ENCODE assay signal across 24 mouse cellular contexts in the genomic region with DNA sequence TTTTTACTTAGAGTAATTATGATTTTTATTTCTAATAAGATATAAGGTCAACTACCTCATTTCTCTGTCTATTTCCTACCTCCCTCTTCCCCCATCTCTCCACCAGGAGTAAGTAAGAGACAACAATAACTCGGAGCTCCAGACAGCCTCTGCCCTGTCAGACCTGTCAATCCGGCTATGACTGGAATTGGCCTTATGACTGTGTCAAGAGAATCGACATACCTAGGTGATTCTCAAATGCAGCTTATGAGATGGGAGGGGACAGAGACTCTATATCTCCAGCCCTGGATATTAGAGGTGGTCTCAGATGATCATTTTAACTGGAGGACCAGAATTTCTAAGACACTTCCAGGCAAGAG.
DNase-seq lines count a peak whose midpoint lies in the region; ATAC-seq and TF ChIP-seq lines count a peak whose summit lies in the region.
"Had no signal": no experiment of that assay in that cellular context is flagged by ENCODE, and none has a peak within 500 bp of the region (broad histone marks: within the 10 kb centered on the region; RNA-seq: fewer than 3 reads in every experiment).

No protein-coding gene starts in this region.

- no peak for TF ChIP-seq EP300 in liver, postnatal 0 days (IDR thresholded peaks at IDR 0.05; ENCODE audit: low read depth)

- 48% methylated on average over 3 of the region's 3 CpGs for WGBS in kidney, adult 2 months
- 76% methylated on average over 3 of the region's 3 CpGs for WGBS in liver, postnatal 0 days (ENCODE audit: insufficient replicate concordance)

- TF ChIP-seq CTCF in kidney, adult 2 months (conservative IDR thresholded peaks at IDR 0.05; ENCODE audit: insufficient read depth, insufficient read length, low read depth, low read length) = no peak
- no peak for TF ChIP-seq CTCF in liver, postnatal 0 days (IDR thresholded peaks at IDR 0.05; ENCODE audit: low read depth)

- no peak for ATAC-seq in liver, postnatal 0 days
- ATAC-seq: forebrain, embryonic 16.5 days; intestine, postnatal 0 days had no signal

- no peak overlapping the region for H3K4me2 ChIP-seq in liver, postnatal 0 days (ENCODE audit: low read depth, low read length)
- H3K4me2 ChIP-seq: embryonic facial prominence, embryonic 13.5 days; heart, embryonic 12.5 days; hindbrain, embryonic 14.5 days; limb, embryonic 13.5 days; lung, embryonic 14.5 days had no signal

- H3K4me1 ChIP-seq in kidney, adult 2 months (ENCODE audit: control insufficient read depth, insufficient read depth, low read length) = peaks cover 30% of the 10 kb centered on the region
- peaks cover 37% of the 10 kb centered on the region for H3K4me1 ChIP-seq in liver, postnatal 0 days (ENCODE audit: insufficient read depth)

- H3K36me3 ChIP-seq in kidney, adult 2 months (ENCODE audit: control insufficient read depth, insufficient read depth, low read length) = no peaks in the 10 kb centered on the region
- no peaks in the 10 kb centered on the region for H3K36me3 ChIP-seq in liver, postnatal 0 days (replicated peaks; ENCODE audit: insufficient read depth, low read length)
- H3K36me3 ChIP-seq: embryonic facial prominence, embryonic 13.5 days; G1E; heart, embryonic 12.5 days; limb, embryonic 13.5 days had no signal

- no peak overlapping the region for H3K4me3 ChIP-seq in kidney, adult 2 months (ENCODE audit: insufficient read depth, low read depth, low read length)
- no peak overlapping the region for H3K4me3 ChIP-seq in liver, postnatal 0 days (ENCODE audit: low read depth, low read length)
- H3K4me3 ChIP-seq: embryonic facial prominence, embryonic 13.5 days; erythroblast, embryonic 14.5 days; heart, adult 2 months; heart, embryonic 12.5 days; limb, embryonic 13.5 days had no signal

- H3K27ac ChIP-seq in kidney, adult 2 months (ENCODE audit: insufficient read depth, low read depth, low read length) = peak overlapping the region; percentile 39
- peak overlapping the region; percentile 4; the same call in 1 of the 2 replicates for H3K27ac ChIP-seq in liver, postnatal 0 days (ENCODE audit: low read depth)
- H3K27ac ChIP-seq: embryonic facial prominence, embryonic 13.5 days; heart, adult 2 months; hindbrain, embryonic 14.5 days; limb, embryonic 13.5 days had no signal

- no peak overlapping the region for H3K9ac ChIP-seq in liver, postnatal 0 days (replicated peaks)
- H3K9ac ChIP-seq: embryonic facial prominence, embryonic 13.5 days; heart, embryonic 12.5 days; hindbrain, embryonic 14.5 days; limb, embryonic 13.5 days; lung, embryonic 14.5 days had no signal

- no peak for TF ChIP-seq POLR2A in kidney, adult 2 months (IDR thresholded peaks at IDR 0.05; ENCODE audit: low read depth, low read length)

- no peaks in the 10 kb centered on the region for H3K9me3 ChIP-seq in liver, postnatal 0 days (ENCODE audit: low read length)
- H3K9me3 ChIP-seq: embryonic facial prominence, embryonic 13.5 days; G1E; heart, embryonic 12.5 days; limb, embryonic 13.5 days had no signal

- DNase-seq in kidney, adult 2 months = no peak
- DNase-seq in kidney, adult 9 months = no peak
- peak; percentile 36 for DNase-seq in kidney, postnatal 14 days
- DNase-seq in kidney, postnatal 10 days = no peak
- peak; percentile 27 to 57 for DNase-seq in kidney, postnatal 25 days
- no peak for DNase-seq in liver, postnatal 0 days
- DNase-seq in cerebellum, adult 11 months = no peak
- DNase-seq: adrenal gland, adult 8-10 months; cerebellum, adult 11-12 months; cerebellum, adult 9-11 months; embryo, embryonic 11 days; heart, adult 2 months; heart, postnatal 4 days; lung, embryonic 14.5 days; lung, postnatal 14 days; midbrain, embryonic 14.5 days had no signal

- H3K27me3 ChIP-seq in kidney, adult 2 months (replicated peaks; ENCODE audit: control insufficient read depth, insufficient read depth, low read length) = no peaks in the 10 kb centered on the region
- H3K27me3 ChIP-seq in liver, postnatal 0 days (ENCODE audit: insufficient read depth, low read length) = no peaks in the 10 kb centered on the region
- H3K27me3 ChIP-seq: embryonic facial prominence, embryonic 13.5 days; limb, embryonic 13.5 days had no signal

Comparison
In these comparisons a context has a peak if more than half of its experiments do, and no peak if none do; other contexts are left out.
1. DNase-seq: peak in kidney, postnatal 14 days (single experiment) and kidney, postnatal 25 days (2 of 2); none in kidney, adult 2 months (single experiment), kidney, adult 9 months (single experiment), kidney, postnatal 10 days (single experiment), liver, postnatal 0 days (single experiment) and cerebellum, adult 11 months (single experiment).